Mouse (Mus musculus): Measurements from ENCODE around the gene Rnd1.

GRCm38 (mm10) chr15:98635291-98635841 is 41.9 kb downstream of the Rnd1 start:
- no peak for TF ChIP-seq CTCF (IDR thresholded peaks at IDR 0.05; ENCODE audit: low read depth)
- TF ChIP-seq EP300 (IDR thresholded peaks at IDR 0.05; ENCODE audit: low read depth) = no peak

All from liver, embryonic 14.5 days (tissue).